Mouse (Mus musculus): ENCODE results near the gene Card11.
A peak's percentile ranks its signal among the peaks of the same experiment; 100 is the strongest.

Gene Card11

DNA sequence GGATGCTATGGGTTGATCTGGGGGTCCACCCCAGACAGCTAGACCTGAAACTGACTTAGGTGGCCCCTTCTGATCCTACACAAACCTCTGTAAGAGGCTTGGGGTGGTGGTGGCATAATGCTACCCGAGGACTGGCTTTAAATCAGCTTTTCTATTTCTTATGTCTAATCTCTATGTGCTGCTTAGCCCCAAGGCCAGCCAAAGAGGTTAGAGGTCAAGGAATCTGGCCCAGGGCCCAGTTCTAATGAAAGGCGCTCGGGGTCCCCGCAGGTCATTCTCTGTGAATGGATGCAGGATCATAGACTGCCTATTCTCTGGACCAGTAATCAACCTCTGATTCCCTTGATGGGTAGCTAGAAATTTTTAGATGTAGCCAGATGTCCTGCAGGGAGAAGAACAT lies 145.7 kb downstream of the Card11 start:
- no peak for TF ChIP-seq GATA4 (IDR thresholded peaks at IDR 0.05; ENCODE audit: insufficient replicate concordance, low read length)

DNA sequence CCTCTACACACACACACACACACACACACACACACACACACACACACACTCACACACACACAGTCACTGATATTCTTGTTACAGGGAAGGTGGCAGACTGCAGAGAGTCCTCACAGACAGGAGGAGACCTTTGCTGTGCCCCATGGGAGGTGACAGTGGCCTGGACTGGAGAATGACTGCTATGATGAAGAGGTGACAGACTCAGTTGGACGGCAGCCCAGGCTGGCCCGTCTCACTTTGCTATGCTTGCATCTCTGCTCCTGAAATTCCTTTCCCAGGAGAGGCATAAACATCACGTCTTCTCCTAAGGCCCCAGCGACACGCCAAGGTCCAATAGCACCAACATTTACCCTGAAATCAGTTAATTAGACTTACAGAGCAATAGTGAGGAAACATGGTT lies 146.7 kb downstream of the Card11 start:
- TF ChIP-seq GATA4 (IDR thresholded peaks at IDR 0.05; ENCODE audit: insufficient replicate concordance, low read length) = no peak

DNA sequence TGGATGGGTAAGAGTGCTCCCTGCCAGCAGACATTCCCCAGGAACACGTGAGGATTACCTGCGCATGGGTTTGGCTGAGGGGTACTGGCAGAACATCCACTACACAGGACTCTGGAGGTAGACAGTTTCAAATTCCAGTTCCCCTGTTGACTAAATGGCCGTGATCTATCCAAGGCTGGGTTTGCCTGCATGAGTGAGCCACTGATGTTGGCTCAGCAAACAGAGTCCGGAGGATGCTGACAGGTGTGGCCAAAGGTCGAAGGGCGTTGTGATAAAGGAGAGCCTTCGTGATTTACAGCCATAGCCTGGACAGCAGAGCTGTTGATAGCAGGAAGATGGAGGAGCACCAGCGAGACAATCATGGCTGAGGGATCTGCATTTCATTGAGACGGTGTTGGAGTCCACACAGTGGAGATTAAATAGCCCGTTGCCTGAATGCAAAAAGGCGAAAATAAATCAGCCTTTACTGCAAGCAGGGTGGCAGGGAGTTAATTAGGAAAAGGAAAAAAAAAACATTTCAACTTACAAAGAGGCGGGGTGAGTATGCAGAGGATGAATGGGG lies 147.9 kb downstream of the Card11 start:
- no peak for TF ChIP-seq GATA4 (IDR thresholded peaks at IDR 0.05; ENCODE audit: insufficient replicate concordance, low read length)

DNA sequence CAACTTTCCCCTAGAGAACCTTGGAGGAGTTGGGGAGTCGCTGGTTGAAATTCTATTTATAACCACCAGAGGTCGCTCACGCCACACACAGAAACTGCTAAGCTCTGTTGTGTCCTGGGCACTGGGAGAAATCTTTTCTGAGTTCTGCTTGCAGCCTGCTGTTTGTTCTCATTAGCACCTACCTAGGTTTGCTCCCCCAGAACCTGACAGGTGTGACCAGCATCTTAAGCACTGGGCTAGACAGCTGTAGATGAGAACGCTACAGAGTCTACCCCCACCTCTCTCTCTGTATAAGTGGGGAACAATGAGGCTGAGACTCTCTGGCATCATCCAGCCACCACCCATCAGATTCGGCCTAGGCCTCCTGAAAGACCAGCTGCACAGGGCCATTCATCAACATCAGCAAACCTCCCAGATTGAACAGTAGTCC lies 153.1 kb downstream of the Card11 start:
- TF ChIP-seq GATA4 (IDR thresholded peaks at IDR 0.05; ENCODE audit: insufficient replicate concordance, low read length) = no peak

DNA sequence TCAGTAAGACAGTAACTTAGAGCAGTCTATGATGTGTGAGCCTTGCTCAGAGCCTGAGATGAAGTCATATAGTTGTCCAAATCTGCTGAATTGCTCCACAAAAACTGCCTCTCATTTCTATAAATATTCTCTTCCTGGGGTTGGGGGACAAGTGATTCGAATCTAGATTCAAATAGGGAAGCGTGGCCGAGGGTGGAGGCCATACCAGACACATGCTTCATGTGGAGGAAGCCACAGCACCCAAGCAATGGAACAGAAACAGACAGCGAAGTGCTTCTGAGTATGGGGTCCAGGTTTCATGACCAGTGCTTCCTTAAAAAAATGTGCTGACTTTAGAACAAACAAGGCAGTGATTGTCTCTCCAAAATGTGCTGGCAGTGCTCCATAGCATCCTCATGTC lies 158.4 kb downstream of the Card11 start:
- no peak for TF ChIP-seq GATA4 (IDR thresholded peaks at IDR 0.05; ENCODE audit: insufficient replicate concordance, low read length)

DNA sequence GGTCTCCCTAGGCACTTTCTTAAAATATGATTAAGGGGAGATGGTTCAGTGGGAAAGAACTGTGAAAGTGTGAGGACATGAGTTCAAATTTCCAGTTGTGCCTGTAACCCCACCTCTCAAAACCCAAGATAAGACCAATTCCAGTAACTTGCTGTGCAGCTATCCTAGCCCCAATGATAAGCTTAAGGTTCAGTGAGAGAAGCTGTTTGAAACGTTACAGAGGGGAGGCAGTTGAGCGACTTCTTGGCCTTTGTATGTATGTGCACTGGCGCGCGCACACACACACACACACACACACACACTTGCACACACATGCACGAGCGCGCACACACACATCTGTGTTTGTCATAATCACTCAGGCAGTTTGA lies 169.3 kb downstream of the Card11 start:
- TF ChIP-seq GATA4 (IDR thresholded peaks at IDR 0.05; ENCODE audit: insufficient replicate concordance, low read length) = no peak

DNA sequence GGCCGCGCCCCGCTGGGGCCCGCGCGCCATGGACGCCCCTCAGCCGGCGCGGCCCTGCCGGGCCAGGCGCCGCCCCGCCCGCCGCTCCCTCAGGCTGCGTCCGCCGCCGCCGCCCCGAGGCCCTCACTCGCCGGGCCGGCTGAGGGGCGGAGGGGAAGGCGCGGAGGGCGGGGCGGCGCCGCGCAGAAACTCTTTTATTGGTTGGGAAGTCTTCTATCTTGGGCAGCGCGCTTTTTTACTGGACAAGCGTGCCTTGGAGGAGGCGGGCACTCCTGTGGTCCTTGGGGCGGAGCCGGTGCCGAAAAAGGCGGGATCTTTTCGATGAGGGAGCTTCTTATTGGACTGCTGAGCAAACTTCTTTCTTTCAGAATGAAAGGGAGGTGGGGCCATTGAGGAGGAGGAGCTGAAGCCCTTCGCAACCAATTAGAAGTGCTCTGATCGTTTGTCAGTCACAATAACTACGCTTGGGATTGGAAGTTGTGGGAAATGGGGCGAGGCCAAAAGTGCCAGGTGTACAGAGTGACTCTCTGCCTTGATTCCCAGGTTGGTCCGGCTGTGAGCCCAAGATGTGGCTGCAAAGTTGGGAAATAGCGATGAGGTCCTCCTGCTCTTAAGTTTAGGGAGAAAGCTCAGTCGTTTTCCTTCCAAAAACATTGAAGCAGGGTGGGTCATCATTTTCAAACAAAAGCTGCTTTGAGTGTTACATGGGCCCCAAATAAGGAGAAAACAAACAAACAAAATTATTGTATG lies 169.9 kb downstream of the Card11 start, which contains the start of gene Gna12:
Gna12 (minus strand) TSS at position 118 of the 750 bp plus-strand sequence.
- peak; percentile 20; the same call in 1 of the 2 replicates for TF ChIP-seq GATA4 (IDR thresholded peaks at IDR 0.05; ENCODE audit: insufficient replicate concordance, low read length)

DNA sequence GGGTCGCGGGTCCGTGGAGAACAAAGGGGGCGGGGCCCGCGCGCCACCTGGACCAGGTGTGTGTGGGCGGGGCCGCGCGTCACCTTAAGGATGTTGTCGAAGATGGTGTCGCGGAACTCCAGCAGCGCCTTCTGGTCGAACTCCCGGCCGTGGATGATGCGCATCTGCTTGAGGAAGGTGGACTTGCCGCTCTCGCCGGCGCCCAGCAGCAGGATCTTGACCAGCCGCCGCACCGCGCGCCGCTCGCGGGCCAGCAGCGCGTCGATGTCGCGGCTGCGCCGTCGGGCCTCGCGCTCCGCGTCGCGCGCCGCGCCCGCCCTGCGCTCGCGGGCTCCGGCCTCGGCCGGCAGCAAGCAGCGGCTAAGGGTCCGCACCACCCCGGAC lies 170.5 kb downstream of the Card11 start:
- no peak for TF ChIP-seq GATA4 (IDR thresholded peaks at IDR 0.05; ENCODE audit: insufficient replicate concordance, low read length)

DNA sequence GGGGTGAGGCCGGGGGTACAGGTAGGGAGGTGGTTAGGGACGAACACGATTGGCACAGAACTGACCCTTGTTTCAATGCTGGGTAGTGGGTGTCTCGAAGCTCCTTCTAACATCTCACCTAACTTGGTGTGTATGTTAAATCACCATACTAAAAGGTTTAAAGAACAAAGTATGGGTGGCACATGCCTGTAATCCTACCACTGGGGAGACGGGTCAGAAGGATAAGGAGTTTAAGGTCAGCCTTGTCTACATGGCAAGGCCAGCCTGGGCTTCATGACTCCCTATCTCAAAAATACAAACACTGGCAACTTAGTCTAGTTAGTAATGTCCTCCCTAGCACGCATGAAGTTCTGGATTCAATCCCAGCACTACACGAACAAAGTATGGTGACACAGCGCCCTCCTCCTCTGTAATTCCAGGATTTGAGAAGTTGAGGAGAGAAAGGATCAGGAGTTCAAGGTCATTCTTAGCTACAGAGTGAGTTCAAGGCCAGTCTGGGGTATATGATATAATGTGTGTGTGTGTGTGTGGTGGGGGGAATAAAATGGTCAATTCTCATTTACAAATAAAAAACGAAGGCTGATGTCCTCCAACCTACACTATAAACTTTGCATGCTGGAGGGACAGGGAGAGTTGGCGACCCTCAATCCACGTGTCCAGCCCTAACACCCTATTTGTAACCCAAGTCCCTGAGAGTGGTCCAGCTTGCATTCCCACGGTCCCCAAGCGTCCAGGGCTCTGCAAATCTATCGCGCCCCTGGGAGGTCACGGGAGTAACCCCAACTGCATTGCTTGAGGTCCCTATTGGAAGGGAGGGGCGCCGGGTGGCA lies 171.1 kb downstream of the Card11 start:
- TF ChIP-seq GATA4 (IDR thresholded peaks at IDR 0.05; ENCODE audit: insufficient replicate concordance, low read length) = no peak

DNA sequence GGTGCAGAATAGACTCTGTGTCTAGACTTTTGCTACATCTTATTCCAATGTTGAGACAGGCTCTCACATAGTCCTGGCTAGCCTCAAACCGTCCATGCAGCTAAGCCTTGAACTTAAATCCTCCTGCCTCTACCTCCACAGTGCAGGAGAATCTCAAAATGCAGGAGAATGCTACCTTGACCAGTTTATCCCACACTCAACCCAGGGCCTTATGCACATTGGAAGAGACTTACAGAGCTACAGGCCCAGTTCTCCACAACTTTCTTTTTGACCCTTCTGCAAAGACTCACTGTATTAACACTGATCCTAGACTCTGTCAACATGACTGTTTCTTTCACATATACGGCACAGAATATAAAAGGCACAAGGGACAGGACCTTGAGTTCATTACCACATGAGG lies 172.0 kb downstream of the Card11 start:
- no peak for TF ChIP-seq GATA4 (IDR thresholded peaks at IDR 0.05; ENCODE audit: insufficient replicate concordance, low read length)

DNA sequence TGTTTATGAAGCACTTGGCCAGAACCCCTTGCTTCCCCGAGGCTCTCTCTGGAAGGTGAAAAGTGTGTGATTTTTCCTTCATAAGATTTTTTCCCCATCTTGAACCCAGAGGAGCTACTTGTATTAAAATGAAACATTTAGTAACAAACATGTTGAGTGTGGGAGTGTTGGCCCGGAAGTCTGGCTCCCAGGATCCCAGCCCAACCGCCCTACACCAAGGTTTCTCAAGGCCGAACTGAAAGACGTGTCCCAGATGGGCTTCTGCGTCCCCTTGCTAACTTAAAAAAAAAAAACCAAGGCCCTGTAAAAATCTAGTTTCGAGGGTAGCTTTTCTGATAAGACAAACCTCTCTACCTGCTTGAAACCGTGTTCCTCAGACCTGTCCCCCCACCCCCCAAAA lies 172.5 kb downstream of the Card11 start:
- no peak for TF ChIP-seq GATA4 (IDR thresholded peaks at IDR 0.05; ENCODE audit: insufficient replicate concordance, low read length)

DNA sequence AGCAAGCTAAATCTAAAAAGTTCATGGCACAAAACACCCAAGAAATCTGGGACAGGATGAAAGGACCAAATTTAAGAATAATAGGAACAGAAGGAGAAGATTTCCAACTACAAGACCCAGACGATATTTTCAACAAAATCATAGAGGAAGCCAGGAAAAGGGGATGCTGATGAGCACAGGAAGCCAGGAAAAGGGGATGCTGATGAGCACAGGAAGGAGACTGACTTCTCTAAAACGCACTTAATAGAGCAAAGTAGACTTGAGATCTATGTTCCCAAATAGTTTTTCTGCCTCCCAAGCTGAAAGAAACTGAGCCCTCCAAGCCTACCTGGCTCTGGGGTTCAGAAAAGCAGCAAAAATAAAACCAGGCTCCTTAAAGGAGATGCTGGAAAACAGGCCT lies 173.0 kb downstream of the Card11 start:
- no peak for TF ChIP-seq GATA4 (IDR thresholded peaks at IDR 0.05; ENCODE audit: insufficient replicate concordance, low read length)

DNA sequence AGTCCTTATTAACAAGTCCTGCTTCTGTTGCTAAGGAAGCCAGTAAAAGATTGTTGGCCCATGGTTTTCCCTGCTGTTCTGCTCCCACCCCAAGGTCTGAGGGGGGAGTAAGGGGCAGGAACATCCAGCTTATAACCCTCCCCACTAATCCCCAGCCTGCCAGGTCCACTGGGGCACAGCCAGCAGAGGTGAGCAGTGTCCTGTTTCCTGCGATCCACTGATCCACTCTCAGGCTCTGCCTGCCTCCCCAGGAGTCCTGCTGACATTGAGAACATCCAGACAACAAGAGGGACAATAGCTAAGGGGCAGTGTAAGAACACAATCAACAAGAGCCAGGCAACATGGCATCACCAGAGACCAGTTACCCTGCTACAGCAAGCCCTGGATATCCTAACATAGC lies 173.6 kb downstream of the Card11 start:
- no peak for TF ChIP-seq GATA4 (IDR thresholded peaks at IDR 0.05; ENCODE audit: insufficient replicate concordance, low read length)

DNA sequence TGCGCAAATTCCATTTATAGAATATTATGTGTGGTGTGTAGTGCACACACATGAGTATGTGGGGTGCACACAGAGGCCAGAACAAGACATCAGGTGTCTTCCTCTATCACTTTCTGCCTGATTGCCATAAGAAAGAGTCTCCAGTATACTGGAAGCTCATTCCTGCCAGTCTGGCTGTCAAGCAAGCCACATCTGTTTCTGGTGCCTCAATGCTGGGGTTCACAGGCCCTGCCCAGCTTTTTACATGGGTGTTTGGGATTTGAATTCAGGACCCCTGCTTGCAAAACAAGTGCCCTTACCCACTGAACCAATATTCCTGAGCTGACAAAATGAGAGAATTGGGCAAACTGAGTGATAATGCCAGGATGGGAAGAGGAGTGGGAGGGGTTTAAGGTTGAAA lies 174.3 kb downstream of the Card11 start:
- no peak for TF ChIP-seq GATA4 (IDR thresholded peaks at IDR 0.05; ENCODE audit: insufficient replicate concordance, low read length)

DNA sequence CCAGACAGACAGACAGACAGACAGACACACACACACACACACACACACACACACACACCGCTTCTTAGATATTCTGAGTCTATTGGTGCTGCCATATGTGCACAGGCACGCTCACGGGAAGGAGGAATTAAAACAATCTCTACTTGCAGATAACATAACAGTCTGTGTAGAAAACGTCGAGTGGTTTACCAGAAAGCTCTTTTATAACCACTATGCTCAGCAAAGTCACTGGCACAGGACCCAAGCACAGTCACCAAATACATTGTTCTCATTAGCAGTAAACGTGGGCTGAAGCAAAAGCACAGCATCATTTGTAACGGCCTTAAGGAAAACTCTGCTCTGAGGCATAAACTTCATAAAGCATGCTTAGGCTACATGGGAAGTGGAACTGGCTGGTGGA lies 176.3 kb downstream of the Card11 start:
- no peak; the same call in 1 of the 2 replicates for TF ChIP-seq GATA4 (IDR thresholded peaks at IDR 0.05; ENCODE audit: insufficient replicate concordance, low read length)

DNA sequence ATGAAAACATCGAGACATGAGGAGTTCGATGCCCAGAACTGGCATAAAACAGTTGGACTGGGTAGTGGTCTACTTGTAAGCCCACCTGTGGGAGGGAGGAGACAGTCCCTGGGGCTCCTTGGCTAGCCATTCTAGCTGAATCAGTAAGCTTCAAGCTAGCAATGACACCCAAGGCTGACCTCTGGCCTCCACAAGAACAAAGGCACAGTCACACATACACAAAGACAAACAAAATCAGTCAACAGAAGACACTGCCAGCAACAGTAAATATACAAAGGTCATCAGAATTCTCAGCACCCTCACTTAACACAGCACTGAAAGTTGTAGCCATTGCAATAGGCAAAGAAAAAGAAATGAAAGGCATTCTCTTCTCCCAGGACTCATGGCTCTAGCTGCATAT lies 177.0 kb downstream of the Card11 start:
- TF ChIP-seq GATA4 (IDR thresholded peaks at IDR 0.05; ENCODE audit: insufficient replicate concordance, low read length) = no peak
